Mouse (Mus musculus) lung, postnatal 0 days (tissue): ENCODE results near the gene Traf2. TPM values are rescaled to one million over a fixed set of nuclear protein-coding genes. Genes with fewer than 3 reads are reported as not detected.

Experiments used
- ATAC-seq: fragments of 200-750 bp; cut with Nextera tagmentation; 2 replicates; pipeline ENCODE4 v1.8.0; 2017; ENCODE audit warnings: moderate library complexity
- DNase-seq: peaks from one replicate; pipeline ENCODE4 v3.0.0-alpha.2; 2016; ENCODE audit warnings: low spot score
- H3K27ac ChIP-seq: fragments of 300-500 bp; sonication (generic); 2 replicates; pipeline ENCODE4 v1.5.1; 2014; ENCODE audit warnings: antibody characterized with exemption, mild to moderate bottlenecking, low read length, mixed read lengths
- H3K27me3 ChIP-seq: fragments of 300-500 bp; sonication (generic); replicated peaks from 2 replicates; pipeline ENCODE4 v1.6.1; 2014; ENCODE audit warnings: low read length, mixed read lengths; ENCODE audit not compliant: insufficient read depth
- H3K36me3 ChIP-seq: fragments of 300-500 bp; sonication (generic); 2 replicates; pipeline ENCODE4 v1.6.1; 2014; ENCODE audit warnings: low read length, mixed read lengths; ENCODE audit not compliant: insufficient read depth
- H3K4me1 ChIP-seq: fragments of 300-500 bp; sonication (generic); 2 replicates; pipeline ENCODE4 v1.6.1; 2014; ENCODE audit warnings: antibody characterized with exemption, low read depth, low read length, mixed read lengths; ENCODE audit not compliant: insufficient read depth
- H3K4me2 ChIP-seq: fragments of 300-500 bp; sonication (generic); replicated peaks from 2 replicates; pipeline ENCODE4 v1.6.1; 2014; ENCODE audit warnings: low read depth, mild to moderate bottlenecking, low read length, moderate library complexity, mixed read lengths
- H3K4me3 ChIP-seq: fragments of 300-500 bp; sonication (generic); 2 replicates; pipeline ENCODE4 v1.5.1; 2014; ENCODE audit warnings: low read depth, low read length
- H3K9ac ChIP-seq: fragments of 300-500 bp; sonication (generic); replicated peaks from 2 replicates; pipeline ENCODE4 v1.6.1; 2014; ENCODE audit warnings: low read depth, mild to moderate bottlenecking
- H3K9me3 ChIP-seq: fragments of 300-500 bp; sonication (generic); 2 replicates; pipeline ENCODE4 v1.6.1; 2016; ENCODE audit warnings: low read length, mixed read lengths
- CTCF ChIP-seq: IDR thresholded peaks from 2 replicates; pipeline ENCODE4 v1.5.1; 2016; ENCODE audit warnings: antibody characterized with exemption, mild to moderate bottlenecking
- EP300 ChIP-seq: IDR thresholded peaks from 2 replicates; pipeline ENCODE4 v1.6.1; 2016; ENCODE audit warnings: antibody characterized with exemption, mild to moderate bottlenecking, control low read depth
- WGBS: fragments of 180-500 bp; shearing (Covaris S2); extraction: QIAGEN DNeasy Blood & Tissue Kit; methylation state at CpG from one replicate; pipeline ENCODE4 v1.1.7; 2014; 5-methylcytosine and 5-hydroxymethylcytosine counted together
- polyA plus RNA-seq: library from polyadenylated mRNA; unstranded; fragments of >200 nt; fragmentation: Nextera tagmentation; extraction: Ambion mirVana; gene quantifications from 2 replicates; pipeline ENCODE4 v1.2.1, GENCODE M21; 2015

Traf2 gene
- polyA plus RNA-seq = 20.7 and 21.0 TPM in 2 replicates

- Histone ChIP-seq H3K4me1 (peaks cover 4% of the 10 kb centered on the region; the same call in 1 of the 2 replicates), H3K4me2 (peak within 1 kb of the TSS; percentile 75), H3K9ac (peak within 1 kb of the TSS; percentile 62), H3K4me3 (peak within 1 kb of the TSS; percentile 72), H3K27me3 (no peaks in the 10 kb centered on the region), H3K27ac (peak within 1 kb of the TSS; percentile 83), H3K36me3 (no peaks in the 10 kb centered on the region), H3K9me3 (no peaks in the 10 kb centered on the region)
- ATAC-seq (peak; percentile 100), DNase-seq (peak; percentile 99)
- 4% methylated on average over 29 of the region's 48 CpGs for WGBS
- no peak for TF ChIP-seq EP300
- TF ChIP-seq CTCF = no peak
Observed at GRCm38 (mm10) chr2:25546811-25547491, at the start of gene Traf2. TSS of gene Traf2 (minus strand) at chr2:25546940.

GRCm38 (mm10) chr2:25591863-25592262 is 45.1 kb upstream of the Traf2 start:
- WGBS = 80% methylated on average over 2 of the region's 2 CpGs
- Histone ChIP-seq H3K27me3 (no peaks in the 10 kb centered on the region), H3K9me3 (no peaks in the 10 kb centered on the region), H3K36me3 (peaks cover 28% of the 10 kb centered on the region), H3K4me1 (no peaks in the 10 kb centered on the region), H3K4me2 (no peak overlapping the region), H3K9ac (no peak overlapping the region), H3K4me3 (no peak overlapping the region), H3K27ac (no peak overlapping the region)
- no peak for DNase-seq
- no peak for ATAC-seq
- no peak for TF ChIP-seq EP300
- peak; percentile 62 for TF ChIP-seq CTCF

- TF ChIP-seq CTCF = no peak
- no peak for TF ChIP-seq EP300
- Histone ChIP-seq H3K4me2 (no peak overlapping the region), H3K4me3 (no peak overlapping the region), H3K4me1 (no peaks in the 10 kb centered on the region), H3K27ac (no peak overlapping the region), H3K27me3 (no peaks in the 10 kb centered on the region), H3K9ac (no peak overlapping the region), H3K9me3 (no peaks in the 10 kb centered on the region), H3K36me3 (peaks cover 12% of the 10 kb centered on the region; the same call in 1 of the 2 replicates)
- DNase-seq = no peak
- 89% methylated on average over 8 of the region's 8 CpGs for WGBS
- ATAC-seq = no peak
Observed at GRCm38 (mm10) chr2:25588227-25588907, 41.6 kb upstream of the Traf2 start.

GRCm38 (mm10) chr2:25587290-25587689 is 40.5 kb upstream of the Traf2 start:
- TF ChIP-seq CTCF = no peak
- TF ChIP-seq EP300 = no peak
- H3K4me2 ChIP-seq = no peak overlapping the region
- H3K27me3 ChIP-seq = no peaks in the 10 kb centered on the region
- 89% methylated on average over 8 of the region's 8 CpGs for WGBS
- no peak overlapping the region for H3K4me3 ChIP-seq
- no peak overlapping the region for H3K27ac ChIP-seq
- no peaks in the 10 kb centered on the region for H3K4me1 ChIP-seq
- DNase-seq (no peak), ATAC-seq (no peak)
- H3K36me3 ChIP-seq = peaks cover 10% of the 10 kb centered on the region; the same call in 1 of the 2 replicates
- no peak overlapping the region for H3K9ac ChIP-seq
- H3K9me3 ChIP-seq = no peaks in the 10 kb centered on the region

- Histone ChIP-seq H3K9me3 (no peaks in the 10 kb centered on the region), H3K36me3 (0 out of 2 replicates have a peak, but pooled peaks cover 5% of the 10 kb centered on the region), H3K27me3 (peaks cover 5% of the 10 kb centered on the region; the same call in 1 of the 2 replicates), H3K4me1 (peaks cover 5% of the 10 kb centered on the region; the same call in 1 of the 2 replicates), H3K9ac (no peak overlapping the region), H3K27ac (no peak overlapping the region), H3K4me2 (no peak overlapping the region), H3K4me3 (no peak overlapping the region)
- 84% methylated on average over 3 of the region's 3 CpGs for WGBS
- DNase-seq (no peak), ATAC-seq (no peak)
- TF ChIP-seq EP300 (no peak), CTCF (no peak)
Observed at GRCm38 (mm10) chr2:25585601-25586000, 38.9 kb upstream of the Traf2 start.

GRCm38 (mm10) chr2:25584856-25585255 is 38.1 kb upstream of the Traf2 start:
- H3K4me2 ChIP-seq = no peak overlapping the region
- no peaks in the 10 kb centered on the region for H3K9me3 ChIP-seq
- H3K9ac ChIP-seq = no peak overlapping the region
- peaks cover 13% of the 10 kb centered on the region for H3K27me3 ChIP-seq
- H3K27ac ChIP-seq = no peak overlapping the region
- WGBS = 79% methylated on average over 4 of the region's 4 CpGs
- no peak for TF ChIP-seq EP300
- no peak for TF ChIP-seq CTCF
- peaks cover 5% of the 10 kb centered on the region; the same call in 1 of the 2 replicates for H3K4me1 ChIP-seq
- no peak for ATAC-seq
- DNase-seq = no peak
- no peak overlapping the region for H3K4me3 ChIP-seq
- H3K36me3 ChIP-seq = 0 out of 2 replicates have a peak, but pooled peaks cover 5% of the 10 kb centered on the region
